Mouse (Mus musculus) macrophage (primary cell): ENCODE measurements around the gene Ankrd9. TPM values are rescaled to one million over a fixed set of nuclear protein-coding genes. Genes with fewer than 3 reads are reported as not detected.

Experiments
- H3K27ac ChIP-seq: fragments of 350-480 bp; formaldehyde crosslinking; 2 replicates; pipeline ENCODE4 v1.9.0; 2021
- H3K36me3 ChIP-seq: fragments of 350-480 bp; formaldehyde crosslinking; 2 replicates; pipeline ENCODE4 v1.9.0; 2021; ENCODE audit errors: inconsistent target
- H3K4me3 ChIP-seq: fragments of 350-480 bp; formaldehyde crosslinking; 2 replicates; pipeline ENCODE4 v1.9.0; 2021; ENCODE audit errors: inconsistent target
- H3K79me2 ChIP-seq: fragments of 350-480 bp; formaldehyde crosslinking; 2 replicates; pipeline ENCODE4 v1.9.0; 2021; ENCODE audit errors: inconsistent target
- WGBS: methylation state at CpG from one replicate; pipeline ENCODE4 v1.1.7; 2026; ENCODE audit warnings: inconsistent platforms; ENCODE audit not compliant: missing documents; 5-methylcytosine and 5-hydroxymethylcytosine counted together
- polyA plus RNA-seq: library from polyadenylated mRNA; stranded (reverse); fragments of 250-400 nt; gene quantifications from 3 replicates; pipeline ENCODE4 v1.2.4, GENCODE M21; 2018; ENCODE audit warnings: inconsistent platforms

The Ankrd9 gene
- polyA plus RNA-seq, 1 experiment from 2014 or later: 0.77 TPM

- WGBS: 76% methylated on average over 2 of the region's 2 CpGs
- Histone ChIP-seq H3K27ac (no peak overlapping the region), H3K79me2 (no peaks in the 10 kb centered on the region), H3K36me3 (peaks cover 30% of the 10 kb centered on the region; the same call in 1 of the 2 replicates), H3K4me3 (no peak overlapping the region)
Measured at GRCm38 (mm10) chr12:110961973-110962372, 16.9 kb downstream of the Ankrd9 start.

- Histone ChIP-seq H3K36me3 (peaks cover 24% of the 10 kb centered on the region; the same call in 1 of the 2 replicates), H3K27ac (no peak overlapping the region), H3K79me2 (no peaks in the 10 kb centered on the region), H3K4me3 (no peak overlapping the region)
- 98% methylated on average over 4 of the region's 4 CpGs for WGBS
Measured at GRCm38 (mm10) chr12:110954351-110954991, 24.4 kb downstream of the Ankrd9 start.

GRCm38 (mm10) chr12:110953900-110954299 is 24.9 kb downstream of the Ankrd9 start:
- peaks cover 24% of the 10 kb centered on the region for H3K36me3 ChIP-seq
- H3K4me3 ChIP-seq: no peak overlapping the region
- WGBS: 100% methylated on average over 1 of the region's 2 CpGs
- no peaks in the 10 kb centered on the region for H3K79me2 ChIP-seq
- H3K27ac ChIP-seq: no peak overlapping the region

- H3K4me3 ChIP-seq: no peak overlapping the region
- H3K79me2 ChIP-seq: no peaks in the 10 kb centered on the region
- 94% methylated on average over 3 of the region's 3 CpGs for WGBS
- peaks cover 26% of the 10 kb centered on the region for H3K36me3 ChIP-seq
- H3K27ac ChIP-seq: no peak overlapping the region
Measured at GRCm38 (mm10) chr12:110953443-110953842, 25.4 kb downstream of the Ankrd9 start.

- Histone ChIP-seq H3K27ac (no peak overlapping the region), H3K4me3 (no peak overlapping the region), H3K79me2 (no peaks in the 10 kb centered on the region), H3K36me3 (peaks cover 32% of the 10 kb centered on the region)
- 95% methylated on average over 6 of the region's 6 CpGs for WGBS
Measured at GRCm38 (mm10) chr12:110952628-110953385, 26.0 kb downstream of the Ankrd9 start.

GRCm38 (mm10) chr12:110951236-110951635 is 27.6 kb downstream of the Ankrd9 start:
- Histone ChIP-seq H3K27ac (no peak overlapping the region), H3K4me3 (no peak overlapping the region), H3K36me3 (peaks cover 46% of the 10 kb centered on the region), H3K79me2 (no peaks in the 10 kb centered on the region)
- 78% methylated on average over 7 of the region's 7 CpGs for WGBS

GRCm38 (mm10) chr12:110950151-110950550 is 28.7 kb downstream of the Ankrd9 start:
- Histone ChIP-seq H3K36me3 (peaks cover 47% of the 10 kb centered on the region), H3K79me2 (no peaks in the 10 kb centered on the region), H3K27ac (no peak overlapping the region), H3K4me3 (no peak overlapping the region)
- WGBS: 97% methylated on average over 4 of the region's 4 CpGs

- Histone ChIP-seq H3K4me3 (no peak overlapping the region), H3K27ac (no peak overlapping the region), H3K36me3 (peaks cover 48% of the 10 kb centered on the region), H3K79me2 (no peaks in the 10 kb centered on the region)
- 100% methylated on average over 1 of the region's 1 CpGs for WGBS
Measured at GRCm38 (mm10) chr12:110949410-110949809, 29.4 kb downstream of the Ankrd9 start.

GRCm38 (mm10) chr12:110948910-110949201 is 30.0 kb downstream of the Ankrd9 start:
- 100% methylated on average over 3 of the region's 3 CpGs for WGBS
- H3K27ac ChIP-seq: no peak overlapping the region
- H3K79me2 ChIP-seq: no peaks in the 10 kb centered on the region
- H3K36me3 ChIP-seq: peaks cover 52% of the 10 kb centered on the region
- no peak overlapping the region for H3K4me3 ChIP-seq

- peaks cover 58% of the 10 kb centered on the region for H3K36me3 ChIP-seq
- 92% methylated on average over 6 of the region's 6 CpGs for WGBS
Measured at GRCm38 (mm10) chr12:110948082-110948909, 30.5 kb downstream of the Ankrd9 start.

GRCm38 (mm10) chr12:110946216-110946615 is 32.6 kb downstream of the Ankrd9 start:
- no peak overlapping the region for H3K4me3 ChIP-seq
- 93% methylated on average over 7 of the region's 7 CpGs for WGBS
- H3K79me2 ChIP-seq: no peaks in the 10 kb centered on the region
- peaks cover 72% of the 10 kb centered on the region for H3K36me3 ChIP-seq
- no peak overlapping the region for H3K27ac ChIP-seq

More at GRCm38 (mm10) chr12:110948082-110948909, 30.5 kb downstream of the Ankrd9 start:
- no peak overlapping the region for H3K4me3 ChIP-seq
- H3K27ac ChIP-seq: no peak overlapping the region
- H3K79me2 ChIP-seq: no peaks in the 10 kb centered on the region

GRCm38 (mm10) chr12:110940869-110941268 is 38.0 kb downstream of the Ankrd9 start:
- H3K79me2 ChIP-seq: no peaks in the 10 kb centered on the region
- peaks cover 74% of the 10 kb centered on the region for H3K36me3 ChIP-seq
- H3K27ac ChIP-seq: no peak overlapping the region
- 71% methylated on average over 3 of the region's 3 CpGs for WGBS
- no peak overlapping the region for H3K4me3 ChIP-seq

GRCm38 (mm10) chr12:110939385-110939784 is 39.5 kb downstream of the Ankrd9 start:
- H3K36me3 ChIP-seq: peaks cover 59% of the 10 kb centered on the region

GRCm38 (mm10) chr12:110937496-110937895 is 41.3 kb downstream of the Ankrd9 start:
- Histone ChIP-seq H3K27ac (no peak overlapping the region), H3K36me3 (peaks cover 49% of the 10 kb centered on the region), H3K4me3 (no peak overlapping the region), H3K79me2 (no peaks in the 10 kb centered on the region)
- WGBS: 97% methylated on average over 5 of the region's 5 CpGs

More at GRCm38 (mm10) chr12:110939385-110939784, 39.5 kb downstream of the Ankrd9 start:
- WGBS: 97% methylated on average over 5 of the region's 5 CpGs
- Histone ChIP-seq H3K4me3 (no peak overlapping the region), H3K79me2 (no peaks in the 10 kb centered on the region), H3K27ac (no peak overlapping the region)
